Mouse (Mus musculus) heart, embryonic 10.5 days (tissue): ENCODE data around the gene Tmed2. TPM values are rescaled to one million over a fixed set of nuclear protein-coding genes. Genes with fewer than 3 reads are reported as not detected.
"Not testable (repeated sequence)": the region's sequence is repeated elsewhere in the genome, so short reads cannot be mapped to it uniquely, and the experiment has no call there.

Source experiments
- DNase-seq: peaks from one replicate; pipeline ENCODE4 v3.0.0-alpha.2; 2017; ENCODE audit warnings: low spot score
- H3K27ac ChIP-seq: fragments of 300-500 bp; sonication (generic); 2 replicates; pipeline ENCODE4 v1.5.1; 2016; ENCODE audit warnings: mild to moderate bottlenecking
- H3K27me3 ChIP-seq: fragments of 300-500 bp; sonication (generic); 2 replicates; pipeline ENCODE4 v1.6.1; 2016; ENCODE audit warnings: mild to moderate bottlenecking; ENCODE audit not compliant: poor library complexity, insufficient read depth, severe bottlenecking
- H3K36me3 ChIP-seq: fragments of 300-500 bp; sonication (generic); 2 replicates; pipeline ENCODE4 v1.6.1; 2016; ENCODE audit warnings: mild to moderate bottlenecking, moderate library complexity
- H3K4me1 ChIP-seq: fragments of 300-500 bp; sonication (generic); 2 replicates; pipeline ENCODE4 v1.6.1; 2016; ENCODE audit warnings: mild to moderate bottlenecking
- H3K4me3 ChIP-seq: fragments of 300-500 bp; sonication (generic); 2 replicates; pipeline ENCODE4 v1.5.1; 2016; ENCODE audit warnings: mild to moderate bottlenecking, moderate library complexity
- H3K9me3 ChIP-seq: fragments of 300-500 bp; sonication (generic); 2 replicates; pipeline ENCODE4 v1.6.1; 2016; ENCODE audit warnings: mild to moderate bottlenecking, moderate library complexity
- WGBS: fragments of 180-500 bp; shearing (Covaris S2); methylation state at CpG from one replicate; pipeline ENCODE4 v1.1.7; 2016; 5-methylcytosine and 5-hydroxymethylcytosine counted together
- polyA plus RNA-seq: library from polyadenylated mRNA; unstranded; fragments of >200 nt; fragmentation: Nextera tagmentation; extraction: Ambion mirVana; gene quantifications from 2 replicates; pipeline ENCODE4 v1.2.1, GENCODE M21; 2016

Gene Tmed2
- polyA plus RNA-seq, 1 experiment from 2014 or later, result 570 TPM

GRCm38 (mm10) chr5:124552558-124553307, 12.2 kb downstream of the Tmed2 start, which contains the start of gene Ddx55:
Gene Ddx55, plus strand, starts transcription at chr5:124552864.
- WGBS, result under 1% methylated on average over 66 of the region's 66 CpGs
- Histone ChIP-seq H3K36me3 (peaks cover 52% of the 10 kb centered on the region), H3K9me3 (no peaks in the 10 kb centered on the region), H3K27ac (peak within 1 kb of the TSS; percentile 88), H3K27me3 (no peaks in the 10 kb centered on the region), H3K4me1 (peaks cover 15% of the 10 kb centered on the region), H3K4me3 (peak within 1 kb of the TSS; percentile 97)
- DNase-seq, result peak; percentile 97

GRCm38 (mm10) chr5:124553607-124554006, 13.1 kb downstream of the Tmed2 start:
- H3K27me3 ChIP-seq, result no peaks in the 10 kb centered on the region
- 73% methylated on average over 6 of the region's 6 CpGs for WGBS
- DNase-seq, result no peak
- H3K27ac ChIP-seq, result no peak overlapping the region
- no peaks in the 10 kb centered on the region for H3K9me3 ChIP-seq
- peaks cover 15% of the 10 kb centered on the region for H3K4me1 ChIP-seq
- H3K36me3 ChIP-seq, result peaks cover 52% of the 10 kb centered on the region
- H3K4me3 ChIP-seq, result peak overlapping the region; percentile 97

DNA sequence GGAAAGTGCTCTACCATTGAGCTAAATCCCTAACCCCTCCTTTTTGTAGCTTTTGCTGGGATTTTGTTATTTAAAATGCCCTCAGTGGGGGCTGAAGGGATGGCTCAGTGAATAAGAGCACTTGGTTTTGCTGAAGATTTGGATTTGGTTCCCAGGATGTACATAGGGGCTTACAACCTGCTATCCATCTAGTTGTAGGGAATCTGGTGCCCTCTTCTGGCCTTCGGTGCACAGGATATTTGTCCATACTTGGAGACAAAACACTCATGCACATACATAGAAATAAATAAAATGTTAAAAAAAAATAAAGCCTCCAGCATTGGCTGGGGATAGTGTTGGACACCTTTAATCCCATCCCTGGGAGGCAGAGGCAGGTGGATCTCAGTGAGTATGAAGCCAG, 14.7 kb downstream of the Tmed2 start:
- Histone ChIP-seq H3K9me3 (no peaks in the 10 kb centered on the region), H3K27ac (no peak overlapping the region), H3K4me1 (peaks cover 15% of the 10 kb centered on the region), H3K4me3 (no peak overlapping the region), H3K36me3 (peaks cover 65% of the 10 kb centered on the region), H3K27me3 (no peaks in the 10 kb centered on the region)
- no peak for DNase-seq
- 76% methylated on average over 1 of the region's 1 CpGs for WGBS

GRCm38 (mm10) chr5:124571068-124571467, 30.6 kb downstream of the Tmed2 start:
- 87% methylated on average over 12 of the region's 12 CpGs for WGBS
- peaks cover 100% of the 10 kb centered on the region for H3K36me3 ChIP-seq
- no peak overlapping the region for H3K27ac ChIP-seq
- H3K4me1 ChIP-seq, result no peaks in the 10 kb centered on the region
- H3K9me3 ChIP-seq, result no peaks in the 10 kb centered on the region
- no peak overlapping the region for H3K4me3 ChIP-seq
- H3K27me3 ChIP-seq, result no peaks in the 10 kb centered on the region
- no peak for DNase-seq

GRCm38 (mm10) chr5:124575467-124575866, 35.0 kb downstream of the Tmed2 start:
- DNase-seq, result no peak
- Histone ChIP-seq H3K27ac (no peak overlapping the region), H3K4me3 (no peak overlapping the region), H3K9me3 (no peaks in the 10 kb centered on the region), H3K4me1 (peaks cover 16% of the 10 kb centered on the region), H3K27me3 (no peaks in the 10 kb centered on the region), H3K36me3 (peaks cover 71% of the 10 kb centered on the region)
- WGBS, result 90% methylated on average over 7 of the region's 7 CpGs

GRCm38 (mm10) chr5:124578633-124579317, 38.3 kb downstream of the Tmed2 start, which contains the start of the genes Eif2b1 and Gtf2h3:
Gene Eif2b1, minus strand, starts transcription at chr5:124579131.
Gene Gtf2h3, plus strand, starts transcription at chr5:124579140.
- peaks cover 55% of the 10 kb centered on the region for H3K36me3 ChIP-seq
- H3K27ac ChIP-seq, result peak within 1 kb of the TSS; percentile 85
- H3K27me3 ChIP-seq, result no peaks in the 10 kb centered on the region
- 1% methylated on average over 51 of the region's 51 CpGs for WGBS
- peak; percentile 95 for DNase-seq
- peaks cover 20% of the 10 kb centered on the region for H3K4me1 ChIP-seq
- H3K9me3 ChIP-seq, result no peaks in the 10 kb centered on the region
- peak within 1 kb of the TSS; percentile 79 for H3K4me3 ChIP-seq

- H3K4me1 ChIP-seq, result peaks cover 20% of the 10 kb centered on the region
- no peaks in the 10 kb centered on the region for H3K9me3 ChIP-seq
- 90% methylated on average over 5 of the region's 5 CpGs for WGBS
- no peak for DNase-seq
- H3K36me3 ChIP-seq, result peaks cover 56% of the 10 kb centered on the region
- no peaks in the 10 kb centered on the region for H3K27me3 ChIP-seq
- H3K4me3 ChIP-seq, result no peak overlapping the region
- no peak overlapping the region for H3K27ac ChIP-seq
Measured at GRCm38 (mm10) chr5:124582515-124582914, 42.0 kb downstream of the Tmed2 start.

DNA sequence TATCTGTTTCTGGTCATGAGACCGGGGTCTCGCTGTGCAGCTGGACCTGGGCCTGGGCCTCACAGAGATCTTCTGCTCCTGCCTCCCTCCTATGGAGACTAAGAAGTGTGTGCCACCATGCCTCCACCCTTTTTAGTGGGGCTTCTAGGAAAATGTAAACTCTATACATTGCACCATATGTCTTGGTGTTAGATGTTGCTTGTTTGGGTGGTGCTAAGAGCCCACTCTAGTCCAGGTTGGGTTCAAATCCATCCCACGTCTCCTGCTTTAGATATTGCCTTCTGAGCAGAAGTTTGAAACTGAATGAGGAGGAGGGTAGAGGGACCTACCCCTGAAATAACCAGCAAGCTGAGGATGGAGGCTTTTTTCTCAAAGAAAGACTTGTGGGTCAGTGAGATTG, 52.3 kb downstream of the Tmed2 start:
- no peak overlapping the region for H3K4me3 ChIP-seq
- H3K27me3 ChIP-seq, result no peaks in the 10 kb centered on the region
- H3K27ac ChIP-seq, result no peak overlapping the region
- no peaks in the 10 kb centered on the region for H3K9me3 ChIP-seq
- DNase-seq, result no peak
- H3K4me1 ChIP-seq, result no peaks in the 10 kb centered on the region
- H3K36me3 ChIP-seq, result peaks cover 85% of the 10 kb centered on the region
- WGBS, result 87% methylated on average over 3 of the region's 3 CpGs

DNA sequence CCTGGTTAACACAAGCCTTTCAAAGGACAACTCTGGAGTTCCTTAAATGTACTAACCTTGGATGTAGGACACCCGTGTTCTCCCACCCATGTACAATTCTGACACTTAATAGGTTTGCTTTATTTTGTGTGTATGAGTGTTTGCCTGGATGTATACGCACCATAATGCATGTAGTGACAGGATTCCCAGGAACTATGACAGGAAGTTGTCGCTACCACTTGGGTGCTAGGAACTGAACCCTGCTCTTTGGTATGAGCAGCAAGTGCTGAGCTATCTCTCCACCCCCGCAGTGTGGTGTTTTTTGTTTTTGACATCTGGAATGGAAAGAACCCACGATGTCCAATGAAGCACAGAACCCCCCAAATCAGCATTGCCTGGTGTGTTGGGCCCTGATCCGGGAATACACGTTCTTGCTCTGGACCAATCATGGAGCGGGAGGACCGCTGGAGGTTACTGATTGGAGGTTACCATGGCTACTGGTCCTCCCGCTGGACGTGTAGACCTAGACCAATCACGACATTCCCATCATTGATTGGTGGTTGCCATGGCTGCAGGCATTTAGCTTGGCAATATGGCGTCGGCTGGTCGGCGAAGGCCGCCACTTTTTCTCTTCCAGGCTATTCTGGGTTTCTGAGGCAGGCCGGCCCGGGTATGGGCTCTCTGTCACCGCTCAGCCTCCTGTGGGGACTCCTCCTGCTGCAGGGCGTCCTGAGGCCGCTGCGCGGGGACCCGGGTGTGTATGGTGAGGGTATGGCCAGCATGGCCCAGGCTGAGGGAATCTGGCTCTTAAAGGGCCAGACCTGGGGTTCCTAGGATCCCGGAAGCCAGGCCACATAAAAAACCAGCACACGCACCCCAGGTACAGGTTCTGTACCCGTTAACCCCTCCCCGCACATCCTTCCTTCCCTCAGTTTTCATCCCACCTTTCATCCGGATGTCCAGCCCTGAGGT, 58.0 kb downstream of the Tmed2 start:
- WGBS, result 7% methylated on average over 30 of the region's 30 CpGs
- peak overlapping the region; percentile 56 for H3K27ac ChIP-seq
- peak; percentile 98 for DNase-seq
- peaks cover 36% of the 10 kb centered on the region for H3K36me3 ChIP-seq
- peaks cover 14% of the 10 kb centered on the region for H3K4me1 ChIP-seq
- no peaks in the 10 kb centered on the region for H3K9me3 ChIP-seq
- H3K4me3 ChIP-seq, result peak overlapping the region; percentile 79
- no peaks in the 10 kb centered on the region for H3K27me3 ChIP-seq

- H3K9me3 ChIP-seq, H3K27me3 ChIP-seq, H3K4me3 ChIP-seq, DNase-seq, H3K27ac ChIP-seq: not testable (repeated sequence)
- H3K36me3 ChIP-seq, result peaks cover 23% of the 10 kb centered on the region
- 54% methylated on average over 8 of the region's 8 CpGs for WGBS
- H3K4me1 ChIP-seq, result peaks cover 14% of the 10 kb centered on the region
Measured at GRCm38 (mm10) chr5:124599726-124600125, 59.2 kb downstream of the Tmed2 start.
